Mouse (Mus musculus) ES-E14 (cell line): ENCODE data around the gene Utp14a. TPM values are rescaled to one million over a fixed set of nuclear protein-coding genes. Genes with fewer than 3 reads are reported as not detected.

Source experiments
- DNase-seq: peaks from one replicate; pipeline ENCODE4 v3.0.0-alpha.2; 2013; ENCODE audit warnings: low read depth, low spot score
- H3K27ac ChIP-seq: 2 replicates; pipeline ENCODE4 v1.5.1; 2012; ENCODE audit warnings: low read depth, mild to moderate bottlenecking, low read length, moderate library complexity, mixed read lengths; ENCODE audit not compliant: poor library complexity, insufficient read depth, severe bottlenecking
- H3K36me3 ChIP-seq: 2 replicates; pipeline ENCODE4 v1.6.1; 2012; ENCODE audit warnings: mild to moderate bottlenecking, low read length, moderate library complexity, mixed read lengths; ENCODE audit not compliant: control insufficient read depth, poor library complexity, insufficient read depth, severe bottlenecking
- H3K4me1 ChIP-seq, 2 experiments: fragments of 150-350 bp in 1 of 2; sonication (generic) in 1 of 2; 2 replicates each; pipeline ENCODE4 v1.6.1; 2012; ENCODE audit warnings: low read length in 2 of 2, mild to moderate bottlenecking in 1 of 2, mixed read lengths in 1 of 2; ENCODE audit not compliant: control insufficient read depth in 2 of 2, insufficient read depth in 2 of 2, poor library complexity in 1 of 2
- H3K4me3 ChIP-seq, 2 experiments: fragments of 150-350 bp in 1 of 2; sonication (generic) in 1 of 2; 2 replicates each; pipeline ENCODE4 v1.5.1; 2012; ENCODE audit warnings: low read length in 2 of 2, low read depth in 1 of 2, mild to moderate bottlenecking in 1 of 2, mixed read lengths in 1 of 2; ENCODE audit not compliant: insufficient read depth in 1 of 2, poor library complexity in 1 of 2, severe bottlenecking in 1 of 2
- H3K9ac ChIP-seq: 2 replicates; pipeline ENCODE4 v1.6.1; 2012; ENCODE audit warnings: low read depth, mild to moderate bottlenecking, low read length, mixed read lengths; ENCODE audit not compliant: poor library complexity, insufficient read depth, severe bottlenecking
- H3K9me3 ChIP-seq: fragments of 150-350 bp; sonication (generic); 2 replicates; pipeline ENCODE4 v1.6.1; 2012; ENCODE audit warnings: low read depth, mild to moderate bottlenecking, low read length; ENCODE audit not compliant: control insufficient read depth, insufficient read depth
- CHD2 ChIP-seq: IDR thresholded peaks from 2 replicates; pipeline ENCODE4 v1.6.1; 2014; ENCODE audit warnings: mild to moderate bottlenecking, low read depth, low read length, inconsistent platforms
- HCFC1 ChIP-seq: IDR thresholded peaks from 2 replicates; pipeline ENCODE4 v1.6.1; 2012; ENCODE audit warnings: low read length, inconsistent platforms, borderline replicate concordance; ENCODE audit not compliant: insufficient read depth
- MAFK ChIP-seq: IDR thresholded peaks from 2 replicates; pipeline ENCODE4 v1.6.1; 2014; ENCODE audit warnings: mild to moderate bottlenecking, low read depth, low read length, inconsistent platforms; ENCODE audit not compliant: insufficient read depth
- ZC3H11A ChIP-seq: IDR thresholded peaks from 2 replicates; pipeline ENCODE4 v1.6.1; 2012; ENCODE audit warnings: low read depth, mild to moderate bottlenecking, inconsistent platforms, low read length, borderline replicate concordance
- ZNF384 ChIP-seq: IDR thresholded peaks from 2 replicates; pipeline ENCODE4 v1.6.1; 2012; ENCODE audit warnings: low read depth, low read length, inconsistent platforms
- in situ Hi-C, 2 experiments: fragments of 600-800 bp; cut with MboI; formaldehyde crosslinking; loops; one replicate each; pipeline ENCODE4 v1.15.1; 2025; ENCODE audit warnings: low sequenced_read_pairs in 2 of 2, inconsistent platforms in 1 of 2; ENCODE audit not compliant: unreplicated experiment in 2 of 2
- total RNA-seq: library from RNA; depleted of rRNA; stranded (reverse); fragments of 300-350 nt; gene quantifications from 2 replicates; pipeline ENCODE4 v1.2.3, GENCODE M21; 2012

Gene Utp14a
- total RNA-seq, 1 experiment, result 57.7 TPM

- no peak for DNase-seq
- H3K4me3 ChIP-seq, result no peak overlapping the region
- peak overlapping the region; percentile 68; the same call in 1 of the 2 replicates for H3K27ac ChIP-seq
- H3K9ac ChIP-seq, result no peak overlapping the region
- TF ChIP-seq MAFK, result no peak
- TF ChIP-seq HCFC1, result no peak
- TF ChIP-seq ZC3H11A, result no peak
- no peak for TF ChIP-seq CHD2
- TF ChIP-seq ZNF384, result no peak
- H3K9me3 ChIP-seq, result no peaks in the 10 kb centered on the region
- H3K4me1 ChIP-seq, result peaks cover 0 to 2% of the 10 kb centered on the region in 2 experiments; a peak in 2 of 4 replicates
- in situ Hi-C loops, result no loop called here
- no peaks in the 10 kb centered on the region for H3K36me3 ChIP-seq
These were observed 48.7 kb downstream of the Utp14a start for GRCm38 (mm10) chrX:48305356-48305755.

- in situ Hi-C loops, result no loop called here
- no peak for DNase-seq
- TF ChIP-seq ZNF384, result no peak
- no peak for TF ChIP-seq CHD2
- no peak for TF ChIP-seq HCFC1
- no peak for TF ChIP-seq ZC3H11A
- TF ChIP-seq MAFK, result no peak
These were observed 54.2 kb downstream of the Utp14a start for GRCm38 (mm10) chrX:48310706-48311517.

GRCm38 (mm10) chrX:48311727-48312126, 55.1 kb downstream of the Utp14a start:
- H3K36me3 ChIP-seq, result no peaks in the 10 kb centered on the region
- H3K27ac ChIP-seq, result no peak overlapping the region
- H3K9ac ChIP-seq, result no peak overlapping the region
- TF ChIP-seq MAFK (no peak), ZC3H11A (no peak), ZNF384 (no peak), HCFC1 (no peak), CHD2 (no peak)
- H3K9me3 ChIP-seq, result no peaks in the 10 kb centered on the region
- peaks cover 0 to 6% of the 10 kb centered on the region in 2 experiments; a peak in 2 of 4 replicates for H3K4me1 ChIP-seq
- no peak for DNase-seq
- in situ Hi-C loops, result no loop called here
- no peak overlapping the region for H3K4me3 ChIP-seq

More at GRCm38 (mm10) chrX:48310706-48311517, 54.2 kb downstream of the Utp14a start:
- Histone ChIP-seq H3K9me3 (no peaks in the 10 kb centered on the region), H3K36me3 (no peaks in the 10 kb centered on the region), H3K9ac (peak overlapping the region; percentile 52; the same call in 1 of the 2 replicates), H3K4me1 (peaks cover 0 to 6% of the 10 kb centered on the region in 2 experiments; a peak in 2 of 4 replicates), H3K27ac (no peak overlapping the region; the same call in 1 of the 2 replicates), H3K4me3 (peak overlapping the region; percentile 15 to 24; a peak in 1 of 4 replicates)

GRCm38 (mm10) chrX:48314530-48315079, 57.9 kb downstream of the Utp14a start:
- in situ Hi-C loops, result no loop called here
- H3K4me1 ChIP-seq, result peaks cover 0 to 13% of the 10 kb centered on the region in 2 experiments; a peak in 2 of 4 replicates
- DNase-seq, result peak; percentile 78
- no peak overlapping the region for H3K27ac ChIP-seq
- TF ChIP-seq HCFC1 (no peak), CHD2 (peak; percentile 32; the same call in 1 of the 2 replicates)
- peak overlapping the region; percentile 72 for H3K9ac ChIP-seq
- peak overlapping the region; percentile 67 to 72 for H3K4me3 ChIP-seq
- H3K9me3 ChIP-seq, result no peaks in the 10 kb centered on the region
- H3K36me3 ChIP-seq, result no peaks in the 10 kb centered on the region
